Mouse (Mus musculus) myocyte (in vitro differentiated cells): ENCODE measurements around the gene Tenm4.

Experiments
- E2F4 ChIP-seq: IDR thresholded peaks from one replicate; pipeline ENCODE4 v1.6.1; 2011; ENCODE audit warnings: mild to moderate bottlenecking, control low read depth, moderate library complexity; ENCODE audit not compliant: insufficient read depth
- MAX ChIP-seq: IDR thresholded peaks from one replicate; pipeline ENCODE4 v1.6.1; 2011; ENCODE audit warnings: low read depth, mild to moderate bottlenecking, control low read depth
- MYOD1 ChIP-seq, 3 experiments: IDR thresholded peaks; one replicate each; pipeline ENCODE4 v1.6.1; 2011; ENCODE audit warnings: control low read depth in 2 of 3, low read depth in 2 of 3, mild to moderate bottlenecking in 2 of 3, moderate library complexity in 1 of 3; ENCODE audit not compliant: insufficient read length in 2 of 3, control insufficient read depth in 1 of 3
- MYOG ChIP-seq, 3 experiments: IDR thresholded peaks; one replicate each; pipeline ENCODE4 v1.6.1; 2011; ENCODE audit warnings: control low read depth in 2 of 3, low read depth in 2 of 3, mild to moderate bottlenecking in 2 of 3; ENCODE audit not compliant: insufficient read length in 2 of 3, control insufficient read depth in 1 of 3, insufficient read depth in 1 of 3
- POLR2A ChIP-seq: IDR thresholded peaks from one replicate; pipeline ENCODE4 v1.6.1; 2011; ENCODE audit warnings: low read depth, mild to moderate bottlenecking, control low read depth, moderate library complexity; ENCODE audit not compliant: insufficient read length
- TCF12 ChIP-seq: IDR thresholded peaks from one replicate; pipeline ENCODE4 v1.6.1; 2011; ENCODE audit warnings: mild to moderate bottlenecking, control low read depth; ENCODE audit not compliant: poor library complexity, insufficient read depth, severe bottlenecking
- USF1 ChIP-seq: IDR thresholded peaks from one replicate; pipeline ENCODE4 v1.6.1; 2011; ENCODE audit warnings: low read depth, mild to moderate bottlenecking, control low read depth, moderate library complexity

DNA sequence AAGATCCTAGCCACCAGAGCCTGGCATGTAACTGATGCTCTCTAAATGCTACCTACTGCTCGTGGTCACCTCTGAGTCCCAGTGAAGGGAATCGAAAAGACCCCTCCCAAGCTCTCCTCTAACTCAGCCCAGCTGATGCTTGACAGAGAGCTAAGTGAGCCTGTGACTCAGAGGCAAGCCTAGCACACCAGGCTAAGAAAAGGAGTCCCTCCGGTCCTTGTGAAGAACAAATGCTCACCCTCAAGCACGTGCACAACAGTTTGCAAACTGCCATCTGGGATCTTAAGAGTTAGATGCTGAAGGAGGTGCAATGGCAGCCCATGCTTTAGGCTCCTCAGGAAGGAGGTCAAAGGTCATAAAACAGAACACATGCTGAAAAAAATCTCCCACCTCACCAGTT, 380.8 kb downstream of the Tenm4 start:
- TF ChIP-seq E2F4 (no peak), POLR2A (no peak), MYOG (IDR thresholded peaks at IDR 0.05; ENCODE audit: control insufficient read depth in 1 of 3, insufficient read depth in 1 of 3, insufficient read length in 2 of 3, low read depth in 2 of 3) (no peak), MYOD1 (IDR thresholded peaks at IDR 0.05; ENCODE audit: control insufficient read depth in 1 of 3, insufficient read length in 2 of 3, low read depth in 2 of 3) (no peak), TCF12 (no peak), USF1 (no peak), MAX (no peak)
